Mouse (Mus musculus): ENCODE results near the gene Dock2.

DNA sequence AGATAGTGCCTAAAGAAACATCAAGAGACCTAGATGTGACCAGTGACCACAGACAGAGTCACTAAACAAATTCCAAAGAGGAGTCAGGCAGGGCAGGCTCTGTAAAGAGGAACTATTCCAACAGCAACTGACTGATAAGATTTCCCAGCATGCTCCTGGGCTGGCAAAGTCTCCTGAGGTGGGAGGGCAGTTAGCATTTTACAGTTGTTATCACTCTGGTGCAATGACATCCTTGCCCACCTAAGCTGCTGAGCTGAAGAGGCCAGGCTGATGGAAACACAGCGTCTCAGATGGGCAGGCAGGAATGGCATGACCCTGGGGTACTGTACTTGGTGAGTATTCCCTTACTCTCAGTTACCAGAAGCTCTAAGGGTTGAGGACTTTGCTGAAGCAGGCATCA is 484.1 kb downstream of the Dock2 start:
- no peak for TF ChIP-seq CTCF (IDR thresholded peaks at IDR 0.05; ENCODE audit: low read depth)
- no peak for TF ChIP-seq EP300 (IDR thresholded peaks at IDR 0.05; ENCODE audit: low read depth)

Measured in liver, postnatal 0 days (tissue).